Mouse (Mus musculus): ENCODE data around the gene Celsr3.

The Celsr3 gene

DNA sequence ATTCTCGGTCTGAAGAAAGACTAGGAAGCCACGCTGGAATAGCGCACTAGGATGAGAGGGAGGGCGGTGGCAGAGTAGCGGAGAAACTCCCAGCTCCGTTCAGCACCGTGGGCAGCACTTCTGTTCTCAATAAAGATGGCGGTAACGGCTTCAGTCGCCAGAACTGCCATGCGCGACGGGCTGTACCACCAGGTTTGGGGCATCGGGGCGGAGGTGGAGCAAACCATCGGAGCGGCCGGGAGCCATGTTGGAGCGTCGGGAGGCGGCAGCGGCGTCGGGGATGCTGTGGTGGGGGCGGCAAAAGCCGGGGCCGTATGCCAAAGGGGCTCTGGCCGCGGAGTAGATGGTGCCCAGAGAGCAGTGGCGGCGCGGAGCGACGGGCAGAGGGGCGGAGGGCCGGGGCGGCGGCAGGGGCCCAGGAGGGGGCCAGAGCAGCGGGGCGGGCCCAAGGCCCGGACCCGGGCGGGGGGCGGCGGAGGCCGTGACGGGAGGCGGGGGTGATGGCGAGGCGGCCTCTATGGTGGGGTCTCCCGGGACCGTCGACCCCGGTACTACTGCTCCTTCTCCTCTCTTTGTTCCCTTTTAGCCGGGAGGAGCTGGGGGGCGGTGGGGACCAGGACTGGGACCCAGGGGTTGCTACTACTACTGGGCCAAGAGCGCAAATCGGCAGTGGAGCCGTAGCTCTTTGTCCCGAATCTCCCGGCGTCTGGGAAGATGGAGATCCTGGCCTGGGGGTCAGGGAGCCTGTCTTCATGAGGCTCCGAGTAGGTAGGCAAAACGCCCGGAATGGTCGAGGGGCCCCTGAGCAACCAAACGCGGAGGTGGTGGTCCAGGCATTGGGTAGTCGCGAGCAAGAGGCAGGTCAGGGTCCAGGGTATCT is at the start of gene Celsr3:
Gene Celsr3 (plus strand): TSS at position 501 of the 880 bp plus-strand sequence.
- DNase-seq: peak; percentile 78

DNA sequence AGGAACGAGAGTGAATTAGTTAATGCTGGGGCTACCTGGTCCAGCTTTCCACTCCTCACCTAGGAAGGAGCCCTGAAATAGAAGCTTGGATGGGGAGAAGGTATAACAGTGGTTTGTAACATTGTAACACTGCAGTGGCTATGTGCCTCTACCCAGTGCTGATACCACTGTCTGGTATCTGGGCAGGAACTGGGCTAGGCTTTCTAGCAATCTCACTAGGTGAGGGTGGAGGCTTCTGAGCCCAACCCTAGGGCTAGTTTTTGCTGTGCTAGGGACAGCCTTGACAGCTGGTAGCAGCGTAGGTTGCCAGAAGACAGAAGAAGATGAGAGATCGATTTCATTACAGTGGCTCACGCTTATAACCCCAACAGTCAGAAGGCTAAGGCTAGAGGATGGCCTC is 49.5 kb upstream of the Celsr3 start:
- DNase-seq: no peak

GRCm38 (mm10) chr9:108777276-108777675 is 48.8 kb upstream of the Celsr3 start:
- no peak for DNase-seq

DNA sequence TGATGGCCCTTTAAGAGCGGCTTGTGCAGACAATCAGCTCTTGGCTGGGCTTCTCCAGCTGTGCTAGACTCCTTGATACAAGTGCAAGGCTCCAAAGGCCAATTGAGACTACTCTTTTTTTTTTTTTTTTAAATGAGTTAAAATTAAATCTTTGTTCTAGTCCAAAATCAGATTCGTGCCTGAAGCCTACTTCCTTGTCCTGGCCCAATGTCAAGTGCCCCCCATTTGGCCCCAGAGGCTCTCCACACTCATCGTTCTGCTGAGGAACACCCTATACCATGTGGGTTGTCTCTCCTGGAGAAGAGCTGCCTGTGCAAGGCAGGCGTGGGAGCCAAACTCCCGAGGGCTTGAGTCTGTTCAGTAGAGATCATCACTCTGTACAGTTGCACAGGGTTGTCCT is 45.2 kb upstream of the Celsr3 start:
- DNase-seq: peak; percentile 38

DNA sequence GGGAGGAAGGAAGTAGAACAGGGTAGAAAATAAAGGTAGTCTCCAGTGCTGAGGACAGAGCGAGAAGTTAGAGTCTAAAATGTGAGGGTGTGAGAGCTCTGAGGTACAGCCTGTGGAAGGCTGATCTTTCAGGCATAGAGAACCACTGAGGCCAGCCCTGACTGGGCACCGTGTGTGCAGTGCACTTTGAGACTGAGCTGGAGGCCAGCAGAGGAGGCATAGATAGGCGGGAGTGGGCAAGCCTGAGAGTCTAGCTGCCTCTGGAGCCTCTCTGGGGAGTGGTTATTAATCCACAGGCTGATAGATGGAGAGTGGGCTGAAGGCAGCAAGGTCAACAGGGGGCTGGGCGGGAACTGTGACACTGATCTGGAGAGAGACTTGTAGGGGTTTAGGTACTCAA is 44.2 kb upstream of the Celsr3 start:
- no peak for DNase-seq

GRCm38 (mm10) chr9:108782836-108783547 is 43.1 kb upstream of the Celsr3 start:
- no peak for DNase-seq

DNA sequence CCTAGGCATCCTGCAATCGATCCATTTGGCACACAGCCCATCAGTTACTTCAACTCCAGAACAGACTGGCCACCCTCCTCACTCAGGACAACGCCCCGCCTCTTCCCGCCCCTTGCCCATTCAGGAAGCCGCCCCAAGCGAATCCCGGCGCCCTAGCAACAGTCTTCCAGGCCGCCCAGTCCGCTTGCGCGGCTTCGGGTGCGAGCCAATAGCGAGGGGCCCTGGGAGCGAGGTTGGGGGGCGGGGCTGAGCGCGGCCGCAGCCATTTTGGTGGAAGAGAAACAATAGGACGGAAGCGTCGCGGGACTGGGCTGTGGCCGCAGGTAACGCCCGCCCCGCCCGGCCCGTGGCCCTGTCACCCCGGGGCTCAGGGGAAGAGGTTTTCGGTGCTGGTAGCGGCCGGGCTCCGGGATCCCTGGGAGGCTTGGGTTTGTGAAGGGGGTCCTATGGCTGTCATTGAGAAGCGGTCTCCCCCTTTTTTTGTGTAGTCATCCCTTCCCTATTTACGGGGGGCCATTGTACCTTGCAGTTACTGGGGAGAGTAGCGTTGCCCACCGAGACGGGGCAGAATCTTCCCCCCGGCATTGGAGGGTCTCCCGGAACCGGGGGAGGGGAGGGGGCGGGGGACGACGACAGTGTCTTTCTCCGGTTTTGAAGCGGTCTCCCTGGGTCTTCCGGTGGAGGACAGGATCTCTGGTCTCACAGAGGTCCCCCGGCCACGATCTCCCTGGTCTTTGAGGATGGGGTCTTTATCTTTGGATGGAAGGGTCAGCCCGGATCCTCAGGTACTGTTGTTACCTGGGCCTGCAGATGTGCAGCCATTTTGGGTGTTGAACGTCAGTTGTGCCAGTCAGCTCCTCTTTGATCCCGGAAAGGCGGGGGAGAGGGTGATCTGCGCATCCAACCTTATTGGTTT is 42.3 kb upstream of the Celsr3 start, which contains the start of gene Ip6k2:
Gene Ip6k2 (plus strand): TSS at position 249 of the 916 bp plus-strand sequence.
- DNase-seq: peak; percentile 98

DNA sequence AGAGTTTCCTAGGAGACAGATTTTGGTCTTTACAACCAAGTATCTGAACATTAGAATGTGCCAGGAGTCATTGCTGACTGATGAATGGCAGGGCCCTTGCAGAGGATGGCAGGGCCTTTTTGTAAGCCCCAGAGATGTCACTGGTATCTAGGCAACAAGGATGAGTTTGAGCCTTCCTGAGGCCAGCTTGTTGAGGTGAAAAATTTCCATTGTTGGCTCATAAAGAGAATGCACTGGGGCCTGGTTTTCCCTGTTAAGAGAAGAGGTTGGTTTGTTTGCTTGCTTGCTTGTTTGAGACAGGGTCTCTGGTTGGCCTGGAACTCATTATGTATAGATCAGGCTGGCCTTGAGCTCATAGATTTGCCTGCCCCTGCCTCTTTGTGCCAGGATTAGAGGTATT is 40.7 kb upstream of the Celsr3 start:
- DNase-seq: no peak

GRCm38 (mm10) chr9:108786494-108786893 is 39.6 kb upstream of the Celsr3 start:
- DNase-seq: no peak

GRCm38 (mm10) chr9:108787080-108787479 is 39.0 kb upstream of the Celsr3 start:
- no peak for DNase-seq

- no peak for DNase-seq
Measured at GRCm38 (mm10) chr9:108788713-108789112, 37.4 kb upstream of the Celsr3 start.

DNA sequence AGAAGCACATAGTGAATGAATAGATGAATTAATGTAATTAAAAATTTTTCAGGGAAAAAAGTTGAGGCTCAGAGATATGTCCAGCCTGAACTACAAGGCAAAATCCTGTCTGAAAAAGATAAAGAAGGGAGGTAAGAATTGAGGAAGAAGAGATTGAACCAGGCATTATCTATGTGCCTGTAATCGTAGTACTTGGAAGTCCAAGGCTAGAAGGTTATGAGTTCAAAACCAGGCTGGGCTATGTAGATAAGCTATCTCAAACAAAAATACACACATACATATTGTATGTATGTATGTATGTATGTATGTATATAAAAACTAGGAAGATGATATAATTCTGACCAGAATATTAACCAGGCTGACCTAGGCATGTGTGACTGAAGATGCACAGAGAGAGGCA is 33.8 kb upstream of the Celsr3 start:
- DNase-seq: no peak

DNA sequence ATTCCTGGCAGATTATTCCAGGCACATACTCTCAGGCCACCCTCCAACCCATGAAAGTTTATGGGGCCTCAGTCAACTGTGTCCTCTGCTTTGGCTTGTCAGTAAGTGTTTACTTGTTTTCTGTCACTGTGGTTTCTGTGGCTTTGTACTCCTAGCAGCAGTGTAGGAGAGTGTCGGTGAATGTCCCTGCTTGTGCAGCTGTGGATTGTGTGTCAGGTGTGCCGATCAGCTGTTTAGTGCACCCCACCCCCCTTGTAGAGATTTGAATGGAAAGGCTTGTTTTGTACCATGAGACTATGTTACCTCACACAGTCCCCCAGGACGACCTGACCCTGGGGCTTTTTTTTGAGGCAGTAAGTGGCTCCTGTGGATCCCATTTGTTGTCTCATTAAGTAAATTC is 33.4 kb upstream of the Celsr3 start:
- no peak for DNase-seq

- DNase-seq: no peak
Measured at GRCm38 (mm10) chr9:108795281-108795680, 30.8 kb upstream of the Celsr3 start.

- peak; percentile 75 for DNase-seq
Measured at GRCm38 (mm10) chr9:108795762-108796161, 30.4 kb upstream of the Celsr3 start.

DNA sequence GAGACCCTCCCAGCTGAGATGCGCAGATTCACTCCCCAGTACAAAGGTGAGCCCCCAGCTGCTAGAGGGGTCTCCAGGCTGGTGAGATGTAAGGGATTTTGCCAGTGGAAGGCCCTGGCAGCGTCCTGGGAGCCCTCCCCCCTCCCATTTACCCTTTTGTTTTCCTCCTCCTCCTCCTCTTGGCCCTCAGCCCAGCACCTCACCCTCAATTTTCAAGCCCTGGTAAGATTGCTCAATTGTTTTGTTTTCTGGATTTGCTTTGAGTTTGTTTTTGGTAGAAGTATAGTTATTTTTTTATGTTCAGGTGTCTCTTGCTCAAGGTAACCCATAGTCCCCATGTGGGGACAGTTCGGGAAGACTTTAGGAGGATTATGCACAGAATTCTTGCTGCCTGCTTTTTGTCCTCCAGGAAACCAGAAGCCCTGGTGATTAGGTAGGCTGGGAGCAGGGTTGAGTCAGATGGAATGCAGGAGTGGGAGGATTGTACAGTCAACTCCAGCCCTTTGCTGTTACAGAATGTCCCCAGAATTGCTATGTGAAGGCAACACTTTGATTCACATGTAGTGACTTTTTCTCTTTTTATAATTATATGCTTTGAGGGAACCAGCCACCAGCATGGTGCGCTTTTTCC is 29.7 kb upstream of the Celsr3 start:
- no peak for DNase-seq

GRCm38 (mm10) chr9:108797477-108797876 is 28.6 kb upstream of the Celsr3 start:
- no peak for DNase-seq

GRCm38 (mm10) chr9:108798508-108799075 is 27.5 kb upstream of the Celsr3 start:
- no peak for DNase-seq

- no peak for DNase-seq
Measured at GRCm38 (mm10) chr9:108799564-108799963, 26.6 kb upstream of the Celsr3 start.

GRCm38 (mm10) chr9:108805768-108806167 is 20.4 kb upstream of the Celsr3 start:
- no peak for DNase-seq

DNA sequence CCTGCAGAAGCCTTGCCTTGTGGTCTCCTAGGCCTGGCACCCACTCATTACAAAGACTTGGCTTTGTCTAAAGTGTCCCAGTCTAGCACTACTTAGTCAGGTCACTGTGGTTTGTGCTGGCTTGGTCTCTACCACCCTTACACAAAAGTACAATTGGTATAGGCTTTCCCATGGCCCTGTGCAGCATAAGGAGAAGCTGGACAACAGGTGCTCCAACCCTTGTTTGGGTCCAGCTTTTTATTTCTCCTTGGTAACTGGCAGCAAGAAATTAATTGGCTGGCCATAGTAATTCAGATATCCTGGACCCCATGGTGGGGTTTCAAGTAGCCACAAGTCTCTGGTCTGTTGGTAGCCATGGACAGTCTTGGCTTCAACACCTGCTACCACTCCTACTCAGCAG is 19.7 kb upstream of the Celsr3 start:
- DNase-seq: no peak

DNA sequence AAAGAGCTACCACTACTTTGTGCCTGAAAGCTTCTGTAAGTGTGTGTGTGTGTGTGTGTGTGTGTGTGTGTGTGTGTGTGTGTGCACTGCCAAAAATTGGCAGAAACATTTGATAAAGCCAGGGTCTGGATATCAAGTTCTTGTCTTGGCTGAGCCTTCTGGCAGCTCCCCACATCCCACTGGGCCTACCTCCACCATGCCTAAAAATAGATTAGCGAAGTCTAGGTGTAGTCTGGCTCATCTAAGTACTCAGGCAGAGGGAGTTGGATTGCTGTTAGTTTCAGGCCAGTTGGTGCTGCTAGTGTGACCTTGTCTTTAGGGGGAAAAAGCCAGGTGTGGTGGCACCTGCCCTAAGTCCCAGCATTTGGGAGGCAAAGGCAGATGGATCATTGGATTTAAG is 19.3 kb upstream of the Celsr3 start:
- DNase-seq: no peak

All from kidney, postnatal 10 days (tissue).